Mouse (Mus musculus) naive thymus-derived CD4-positive, alpha-beta T cell, adult 5 months (primary cell): ENCODE data around the gene Kcne1. TPM values are rescaled to one million over a fixed set of nuclear protein-coding genes. Genes with fewer than 3 reads are reported as not detected.

ENCODE experiments used
- polyA plus RNA-seq: library from polyadenylated mRNA; unstranded; fragments of 100-300 nt; shearing (Covaris generic); gene quantifications from one replicate; pipeline ENCODE4 v1.2.1, GENCODE M21; 2017

Gene Kcne1
- not detected for polyA plus RNA-seq

DNA sequence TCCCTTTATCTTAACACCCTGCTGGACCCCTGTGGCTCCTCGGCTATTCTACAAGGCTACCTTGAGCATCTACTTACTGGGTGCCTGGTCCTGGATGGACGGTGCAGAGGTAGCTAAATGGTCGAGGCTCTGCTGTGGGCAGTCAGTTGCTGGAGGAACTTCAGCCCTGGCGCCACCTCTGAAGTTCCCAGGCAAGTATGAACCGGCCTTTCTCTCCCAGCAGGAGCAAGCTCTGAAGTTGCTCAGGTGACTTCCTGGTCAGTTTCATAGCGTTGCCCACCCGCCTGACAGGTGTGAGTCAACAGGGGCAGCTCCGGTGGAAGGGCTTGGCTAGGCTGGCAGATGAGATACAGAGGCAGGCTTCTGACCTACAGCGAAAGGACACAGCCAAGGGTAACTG is at the start of gene Kcne1:
Gene Kcne1, minus strand, starts transcription at position 240 of the 400 bp plus-strand sequence.

GRCm38 (mm10) chr16:92321341-92321740 is 37.9 kb downstream of the Kcne1 start, which contains the start of gene Fam243:
TSS of gene Fam243 (minus strand) at chr16:92321441.

GRCm38 (mm10) chr16:92300649-92301411 is 58.4 kb downstream of the Kcne1 start, which contains the start of gene Smim11:
TSS of gene Smim11 (plus strand) at chr16:92301286.

Other genes starting within 250 kb of the Kcne1 start
- gene Kcne2, start 67.1 kb downstream of the Kcne1 start, polyA plus RNA-seq = not detected
- 66.0 TPM for gene Smim11, start 58.2 kb downstream of the Kcne1 start, polyA plus RNA-seq
- gene Fam243, start 38.0 kb downstream of the Kcne1 start, polyA plus RNA-seq = not detected
- gene Rcan1, start 111.4 kb upstream of the Kcne1 start, polyA plus RNA-seq = 8.1 TPM
- not detected for gene Clic6, start 126.3 kb upstream of the Kcne1 start, polyA plus RNA-seq